9 mouse cellular contexts compared by ENCODE assay signal in the genomic region with DNA sequence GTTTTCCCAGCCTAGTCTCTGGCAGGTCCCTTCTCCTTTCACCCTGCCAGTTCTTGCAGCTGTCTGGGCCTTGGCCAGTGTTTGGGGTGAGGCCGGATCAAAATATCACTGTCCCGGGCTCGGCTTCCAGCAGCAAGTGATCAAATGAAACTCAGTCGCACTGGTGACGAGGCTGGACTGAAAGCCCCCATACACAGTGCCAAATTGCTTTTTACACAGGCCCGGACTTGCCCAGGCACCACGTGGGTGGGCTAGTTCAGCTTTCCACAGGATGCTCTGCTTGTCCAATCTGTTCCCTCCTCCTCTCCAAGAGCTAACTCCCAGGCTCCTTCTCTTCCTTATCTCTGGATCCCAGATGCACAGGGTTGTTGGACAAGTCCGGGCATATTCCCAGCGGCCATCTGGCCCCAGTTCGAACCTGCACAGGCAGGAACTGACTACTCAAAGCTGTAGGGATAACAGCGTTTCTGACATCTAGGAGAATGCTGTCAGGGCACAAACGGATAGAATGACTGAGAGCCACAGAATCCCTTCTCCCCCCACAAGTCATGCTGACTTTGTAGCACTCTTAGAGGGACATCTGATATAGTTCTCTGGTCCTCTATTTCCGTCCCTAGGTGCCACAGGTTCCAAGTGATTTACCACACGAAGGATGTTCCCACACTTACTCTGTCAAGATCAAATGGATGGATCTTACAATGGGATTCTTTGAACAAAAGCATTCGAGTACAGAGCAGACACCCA. TPM values are rescaled to one million over a fixed set of nuclear protein-coding genes. Genes with fewer than 3 reads are reported as not detected.
A peak's percentile ranks its signal among the peaks of the same experiment; 100 is the strongest.
DNase-seq lines count a peak whose midpoint lies in the region; ATAC-seq and TF ChIP-seq lines count a peak whose summit lies in the region.
"Had no signal": no experiment of that assay in that cellular context is flagged by ENCODE, and none has a peak within 500 bp of the region (broad histone marks: within the 10 kb centered on the region; RNA-seq: fewer than 3 reads in every experiment).

No protein-coding gene starts in this region.

- H3K9ac ChIP-seq in heart, embryonic 16.5 days (ENCODE audit: low read length), result no peak overlapping the region

- TF ChIP-seq POLR2A in testis, adult 2 months (IDR thresholded peaks at IDR 0.05; ENCODE audit: control insufficient read depth, low read depth, low read length), result no peak

- WGBS in forebrain, embryonic 10.5 days, result 27% methylated on average over 15 of the region's 15 CpGs
- 16% methylated on average over 15 of the region's 15 CpGs for WGBS in heart, embryonic 16.5 days

- TF ChIP-seq CTCF in testis, adult 2 months (IDR thresholded peaks at IDR 0.05; ENCODE audit: control insufficient read depth, insufficient read depth, insufficient replicate concordance, low read depth, low read length), result no peak

- peak; percentile 4 for DNase-seq in right cerebral cortex, postnatal 14 days
- DNase-seq in right cerebral cortex, adult 2 months (ENCODE audit: low spot score in 2 of 2), result no peak
- DNase-seq in forebrain, embryonic 10.5 days (ENCODE audit: extremely low spot score, low spot score), result peak; percentile 15
- peak; percentile 6 for DNase-seq in kidney, postnatal 14 days
- DNase-seq in cerebellum, adult 9-10 months, result no peak

- H3K9me3 ChIP-seq in forebrain, embryonic 10.5 days, result no peaks in the 10 kb centered on the region
- H3K9me3 ChIP-seq in heart, embryonic 16.5 days (replicated peaks; ENCODE audit: control insufficient read depth, low read length), result no peaks in the 10 kb centered on the region

- peaks cover 4% of the 10 kb centered on the region for H3K27me3 ChIP-seq in forebrain, embryonic 10.5 days (ENCODE audit: poor library complexity, severe bottlenecking)
- no peaks in the 10 kb centered on the region for H3K27me3 ChIP-seq in heart, embryonic 16.5 days (ENCODE audit: control insufficient read depth, insufficient read depth, low read length)
- no peaks in the 10 kb centered on the region for H3K27me3 ChIP-seq in testis, adult 2 months (ENCODE audit: control insufficient read depth, insufficient read depth, low read length)

- H3K4me1 ChIP-seq in forebrain, embryonic 10.5 days, result peaks cover 8% of the 10 kb centered on the region; the same call in 1 of the 2 replicates
- H3K4me1 ChIP-seq in heart, embryonic 16.5 days (ENCODE audit: control insufficient read depth, insufficient read depth, low read length), result no peaks in the 10 kb centered on the region
- H3K4me1 ChIP-seq in testis, adult 2 months (ENCODE audit: control insufficient read depth, insufficient read depth, low read length), result no peaks in the 10 kb centered on the region

- peak; percentile 87 for ATAC-seq in heart, embryonic 16.5 days (replicated peaks; ENCODE audit: extremely low read depth, insufficient read depth, low FRiP score)
- peak; percentile 75 for ATAC-seq in megakaryocyte-erythroid progenitor cell, adult 5-6 weeks (replicated peaks; ENCODE audit: low FRiP score, low TSS enrichment, poor library complexity, severe bottlenecking)

- H3K4me2 ChIP-seq in heart, embryonic 16.5 days (ENCODE audit: low read depth, low read length), result peak overlapping the region; percentile 54

- H3K4me3 ChIP-seq in forebrain, embryonic 10.5 days, result peak overlapping the region; percentile 40
- H3K4me3 ChIP-seq in heart, embryonic 16.5 days (ENCODE audit: low read length), result peak overlapping the region; percentile 37
- H3K4me3 ChIP-seq in testis, adult 2 months (ENCODE audit: control insufficient read depth, low read depth, low read length), result no peak overlapping the region

- H3K36me3 ChIP-seq in forebrain, embryonic 10.5 days (replicated peaks), result no peaks in the 10 kb centered on the region
- H3K36me3 ChIP-seq in heart, embryonic 16.5 days (ENCODE audit: control insufficient read depth, insufficient read depth), result no peaks in the 10 kb centered on the region
- no peaks in the 10 kb centered on the region for H3K36me3 ChIP-seq in testis, adult 2 months (ENCODE audit: control insufficient read depth, insufficient read depth, low read length)

- H3K27ac ChIP-seq in forebrain, embryonic 10.5 days, result no peak overlapping the region
- peak overlapping the region; percentile 67 for H3K27ac ChIP-seq in heart, embryonic 16.5 days (ENCODE audit: low read length)
- H3K27ac ChIP-seq in testis, adult 2 months (ENCODE audit: control insufficient read depth, insufficient read depth, low read depth, low read length), result peak overlapping the region; percentile 40; the same call in 1 of the 2 replicates

RNA-seq across cellular contexts. Expression of a gene that starts 0.5 kb away (rescaled TPM):
- 1.4 and 2.1 TPM in 2 replicates for polyA plus RNA-seq in forebrain, embryonic 10.5 days (2016; fragmentation: Nextera tagmentation; extraction: Ambion mirVana)
- polyA plus RNA-seq in heart, embryonic 16.5 days (2015; fragmentation: Nextera tagmentation; extraction: Ambion mirVana), result 1.3 and 1.4 TPM in 2 replicates
- 0.26 and 1.4 TPM in 2 replicates for total RNA-seq in megakaryocyte-erythroid progenitor cell, adult 5-6 weeks (2014; fragmentation: Nextera tagmentation)
- 0.56 and 2.7 TPM in 2 replicates for total RNA-seq in megakaryocyte-erythroid progenitor cell, adult 5-6 weeks (2017)
- 0.15 and 0.23 TPM in 2 replicates for polyA plus RNA-seq in testis, adult 2 months (2012; rRNA removed)
- total RNA-seq: neutrophil, adult 5-6 weeks had no signal

Comparison
In these comparisons a context has a peak if more than half of its experiments do, and no peak if none do; other contexts are left out.
1. DNase-seq: peak in right cerebral cortex, postnatal 14 days (single experiment), forebrain, embryonic 10.5 days (single experiment) and kidney, postnatal 14 days (single experiment); none in right cerebral cortex, adult 2 months (0 of 2) and cerebellum, adult 9-10 months (single experiment).